Mouse (Mus musculus): Measurements from ENCODE around the gene Mybpc1. TPM values are rescaled to one million over a fixed set of nuclear protein-coding genes. Genes with fewer than 3 reads are reported as not detected.
"Not testable (repeated sequence)": the region's sequence is repeated elsewhere in the genome, so short reads cannot be mapped to it uniquely, and the experiment has no call there.

The Mybpc1 gene
- polyA plus RNA-seq, 1 experiment from 2014 or later: 6.5 TPM

- ATAC-seq (ENCODE audit: low FRiP score, low TSS enrichment); H3K4me3 ChIP-seq (ENCODE audit: low read length); H3K27me3 ChIP-seq (ENCODE audit: insufficient read depth, low read length); H3K9me3 ChIP-seq (ENCODE audit: low read length); H3K4me2 ChIP-seq (replicated peaks; ENCODE audit: low read depth, low read length); H3K27ac ChIP-seq (ENCODE audit: low read length); H3K9ac ChIP-seq (replicated peaks; ENCODE audit: low read length); H3K4me1 ChIP-seq (ENCODE audit: insufficient read depth, low read length): not testable (repeated sequence)
- 91% methylated on average over 10 of the region's 10 CpGs for WGBS
- H3K36me3 ChIP-seq (ENCODE audit: insufficient read depth, low read length): peaks cover 15% of the 10 kb centered on the region
These were observed 122.1 kb downstream of the Mybpc1 start for GRCm38 (mm10) chr10:88482866-88483265.

Other genes with a start within 250 kb of the Mybpc1 start
- 1.9 and 5.3 TPM in 2 replicates for gene Dram1, start 226.1 kb downstream of the Mybpc1 start, polyA plus RNA-seq (2015; fragmentation: Nextera tagmentation; extraction: Ambion mirVana)
- 12.8 and 13.5 TPM in 2 replicates for gene Gnptab, start 226.0 kb downstream of the Mybpc1 start, polyA plus RNA-seq (2015; fragmentation: Nextera tagmentation; extraction: Ambion mirVana)
- 0.46 TPM in 1 of 2 replicates, not detected in the other for gene Sycp3, start 145.6 kb downstream of the Mybpc1 start, polyA plus RNA-seq (2015; fragmentation: Nextera tagmentation; extraction: Ambion mirVana)
- gene Chpt1, start 101.1 kb downstream of the Mybpc1 start, polyA plus RNA-seq (2015; fragmentation: Nextera tagmentation; extraction: Ambion mirVana): 26.3 and 32.8 TPM in 2 replicates
- 0.66 and 0.84 TPM in 2 replicates for gene Spic, start 79.9 kb upstream of the Mybpc1 start, polyA plus RNA-seq (2015; fragmentation: Nextera tagmentation; extraction: Ambion mirVana)
- 197 and 206 TPM in 2 replicates for gene Arl1, start 125.7 kb upstream of the Mybpc1 start, polyA plus RNA-seq (2015; fragmentation: Nextera tagmentation; extraction: Ambion mirVana)
- gene Utp20, start 221.7 kb upstream of the Mybpc1 start, polyA plus RNA-seq (2015; fragmentation: Nextera tagmentation; extraction: Ambion mirVana): 16.8 and 18.7 TPM in 2 replicates

All from kidney, embryonic 16.5 days (tissue).